Mouse (Mus musculus) spleen, adult 2 months (tissue): Measurements from ENCODE around the gene Mlf2.

Experiments used
- CTCF ChIP-seq: fragments of 200-500 bp; IDR thresholded peaks from 2 replicates; pipeline ENCODE4 v1.5.1; 2011; ENCODE audit warnings: mild to moderate bottlenecking, inconsistent platforms; ENCODE audit not compliant: insufficient read depth, insufficient read length, insufficient replicate concordance; ENCODE audit errors: extremely low read depth
- POLR2A ChIP-seq: fragments of 200-500 bp; IDR thresholded peaks from 2 replicates; pipeline ENCODE4 v1.6.1; 2011; ENCODE audit warnings: low read depth, low read length, inconsistent platforms

GRCm38 (mm10) chr6:124961021-124961420 lies 29.8 kb downstream of the Mlf2 start:
- no peak for TF ChIP-seq POLR2A
- TF ChIP-seq CTCF, result no peak
